Mouse (Mus musculus) thymus, postnatal 25 days (tissue): ENCODE measurements at regions not wholly inside any gene's neighbourhood (a gene's known extent, or its start where the extent isn't known, plus 50 kb on each side); places are given as distances from the start of the nearest gene placed in this dataset.
"Not testable (repeated sequence)": the region's sequence is repeated elsewhere in the genome, so short reads cannot be mapped to it uniquely, and the experiment has no call there.

Experiments
- DNase-seq: peaks from one replicate; pipeline ENCODE4 v3.0.0; 2022

- DNase-seq, result no peak
These were observed 152.7 kb downstream of the Amy2a5 start for GRCm38 (mm10) chr3:113105979-113106378.

GRCm38 (mm10) chr3:113090850-113091249 lies 167.8 kb downstream of the Amy2a5 start:
- not testable (repeated sequence) for DNase-seq

GRCm38 (mm10) chr3:113080704-113081103 lies 177.9 kb downstream of the Amy2a5 start:
- peak; percentile 2 for DNase-seq
